Mouse (Mus musculus) kidney, postnatal 10 days (tissue): ENCODE results near the gene Capn15.

Experiments
- DNase-seq: peaks from one replicate; pipeline ENCODE4 v3.0.0; 2021; ENCODE audit warnings: mixed read lengths

The Capn15 gene

GRCm38 (mm10) chr17:25992274-25992673 lies 6.7 kb upstream of the Capn15 start:
- no peak for DNase-seq

DNA sequence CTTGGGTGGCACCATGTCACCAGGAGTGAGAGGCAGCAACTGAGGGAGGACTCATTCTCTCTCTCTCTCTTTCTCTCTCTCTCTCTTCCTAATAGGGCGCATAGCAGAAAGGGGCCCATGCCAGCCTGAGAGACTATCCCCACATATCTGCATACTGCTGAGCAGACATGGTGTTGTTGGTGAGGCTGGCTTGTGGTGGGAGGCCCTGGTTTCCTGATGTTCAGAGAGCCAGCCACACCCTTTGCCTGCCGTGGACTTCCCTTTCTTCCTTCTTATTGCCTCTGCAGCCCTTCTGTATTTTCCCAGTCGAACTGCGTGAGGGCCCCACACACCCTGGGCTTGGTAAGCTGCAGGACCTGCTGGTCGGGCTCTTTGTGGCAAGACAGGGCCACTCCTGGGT lies 4.7 kb upstream of the Capn15 start:
- no peak for DNase-seq

DNA sequence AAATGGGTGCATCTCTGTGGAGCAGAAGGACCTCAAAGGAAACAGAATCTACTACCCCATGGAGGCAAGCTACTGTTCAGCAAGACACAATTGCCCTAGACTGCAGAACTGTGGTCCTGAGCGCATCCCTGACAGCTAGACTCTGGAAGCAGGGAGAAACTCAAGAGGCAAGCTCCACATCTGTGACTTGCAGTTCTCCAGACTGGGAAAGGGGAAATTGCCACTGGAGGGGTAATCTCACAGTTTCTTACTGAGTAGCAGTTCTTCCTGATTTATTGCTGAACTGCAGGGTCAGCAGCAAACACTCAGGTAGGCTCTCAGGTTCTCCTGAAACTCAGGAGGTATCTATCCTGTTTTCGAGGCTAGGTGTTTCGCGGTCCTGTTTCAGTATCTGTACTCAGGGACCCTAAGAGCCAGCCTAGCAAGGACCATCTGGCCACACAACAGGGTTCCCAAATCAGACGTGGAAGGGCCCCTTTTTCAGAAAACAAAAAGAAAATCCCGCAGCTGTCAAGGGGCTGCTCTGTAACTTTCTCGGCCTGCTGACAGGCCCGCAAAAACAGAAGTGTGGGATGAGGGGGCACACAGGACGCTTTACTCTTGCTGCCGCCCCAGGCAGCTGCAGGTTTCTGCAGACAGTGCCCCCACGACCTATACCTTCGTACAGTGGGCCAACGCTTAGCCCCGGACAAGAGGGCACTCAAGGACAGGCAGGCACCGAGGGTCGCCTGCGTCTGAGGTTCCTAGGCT lies 865 bp downstream of the Capn15 start:
- no peak for DNase-seq

DNA sequence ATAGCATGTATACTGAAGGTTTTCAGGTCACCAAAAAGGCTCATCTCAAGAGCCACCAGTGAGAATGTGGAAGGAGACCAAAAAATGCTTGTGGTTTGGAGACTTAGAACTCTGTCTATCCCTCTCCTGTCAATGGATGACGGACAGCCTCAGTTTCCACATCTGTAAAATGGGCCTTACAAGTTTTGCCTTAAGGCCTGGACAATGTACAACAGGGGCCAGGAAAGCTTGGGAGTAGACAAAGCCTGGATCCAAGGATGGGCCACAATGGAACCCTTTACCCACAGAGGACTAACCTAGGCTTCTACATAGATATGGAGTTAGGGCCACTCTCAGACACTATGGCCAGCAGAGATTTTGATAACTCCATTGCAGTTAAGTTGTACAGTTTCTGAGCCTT lies 1.5 kb downstream of the Capn15 start:
- no peak for DNase-seq

DNA sequence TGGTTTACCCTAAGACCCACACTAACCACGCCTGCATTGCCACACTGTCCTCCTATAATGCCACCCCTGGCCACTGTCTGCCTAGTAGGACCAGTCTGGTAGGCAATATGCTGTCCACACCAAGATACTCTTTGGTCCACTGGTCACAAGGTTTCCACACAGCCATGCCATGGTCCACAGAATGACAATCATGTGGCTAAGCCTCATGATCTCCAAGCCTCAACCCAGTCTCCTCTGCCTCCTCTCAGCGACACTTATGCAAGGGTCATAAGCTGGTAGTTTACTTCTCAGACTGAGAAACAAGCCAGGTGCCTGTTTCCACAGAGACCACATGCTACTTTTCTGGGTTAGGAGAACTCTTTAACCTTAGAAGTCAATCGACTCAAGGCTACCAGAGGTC lies 2.7 kb downstream of the Capn15 start:
- no peak for DNase-seq

- DNase-seq = no peak
Measured at GRCm38 (mm10) chr17:25980854-25981253, 4.7 kb downstream of the Capn15 start.

- no peak for DNase-seq
Measured at GRCm38 (mm10) chr17:25979829-25980738, 5.5 kb downstream of the Capn15 start.

DNA sequence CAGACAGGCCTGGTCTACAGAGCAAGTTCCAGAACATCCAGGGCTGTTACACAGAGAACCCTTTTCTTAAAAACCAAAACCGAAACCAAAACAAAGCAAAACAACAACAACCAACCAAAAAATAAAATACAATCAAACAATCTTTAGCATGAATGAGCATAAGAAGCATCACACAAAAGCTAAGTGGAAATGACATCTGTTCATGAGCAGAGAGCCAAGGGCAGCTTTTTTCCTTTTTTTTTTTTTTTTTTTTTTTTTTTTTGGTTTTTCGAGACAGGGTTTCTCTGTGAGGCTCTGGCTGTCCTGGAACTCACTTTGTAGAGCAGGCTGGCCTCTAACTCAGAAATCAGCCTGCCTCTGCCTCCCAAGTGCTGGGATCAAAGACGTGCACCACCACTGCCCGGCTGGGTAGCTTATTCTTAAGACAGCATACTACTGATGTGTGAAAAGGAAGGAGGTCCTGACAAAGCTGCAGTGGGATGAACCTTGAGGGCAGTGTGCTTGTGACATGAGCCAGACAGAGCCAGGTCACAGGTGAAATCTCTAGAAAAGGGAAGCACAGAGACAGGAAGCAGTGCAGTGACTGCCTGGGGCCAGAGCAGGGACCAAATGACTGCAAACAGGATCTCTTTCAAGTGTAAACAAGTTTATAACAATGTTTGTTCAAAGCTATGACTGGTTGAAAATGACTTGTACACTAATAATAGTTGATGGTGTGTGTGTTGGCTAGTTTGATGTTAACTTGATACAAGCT lies 14.5 kb downstream of the Capn15 start:
- DNase-seq = no peak

- no peak for DNase-seq
Measured at GRCm38 (mm10) chr17:25970448-25970847, 15.1 kb downstream of the Capn15 start.

GRCm38 (mm10) chr17:25968176-25968575 lies 17.4 kb downstream of the Capn15 start:
- peak; percentile 59 for DNase-seq

GRCm38 (mm10) chr17:25967652-25968051 lies 17.9 kb downstream of the Capn15 start:
- peak; percentile 60 for DNase-seq

- no peak for DNase-seq
Measured at GRCm38 (mm10) chr17:25964271-25964670, 21.3 kb downstream of the Capn15 start.

- DNase-seq = no peak
Measured at GRCm38 (mm10) chr17:25962413-25962905, 23.1 kb downstream of the Capn15 start.

GRCm38 (mm10) chr17:25961566-25961965 lies 24.0 kb downstream of the Capn15 start:
- DNase-seq = no peak

GRCm38 (mm10) chr17:25959630-25960467 lies 25.7 kb downstream of the Capn15 start:
- no peak for DNase-seq

DNA sequence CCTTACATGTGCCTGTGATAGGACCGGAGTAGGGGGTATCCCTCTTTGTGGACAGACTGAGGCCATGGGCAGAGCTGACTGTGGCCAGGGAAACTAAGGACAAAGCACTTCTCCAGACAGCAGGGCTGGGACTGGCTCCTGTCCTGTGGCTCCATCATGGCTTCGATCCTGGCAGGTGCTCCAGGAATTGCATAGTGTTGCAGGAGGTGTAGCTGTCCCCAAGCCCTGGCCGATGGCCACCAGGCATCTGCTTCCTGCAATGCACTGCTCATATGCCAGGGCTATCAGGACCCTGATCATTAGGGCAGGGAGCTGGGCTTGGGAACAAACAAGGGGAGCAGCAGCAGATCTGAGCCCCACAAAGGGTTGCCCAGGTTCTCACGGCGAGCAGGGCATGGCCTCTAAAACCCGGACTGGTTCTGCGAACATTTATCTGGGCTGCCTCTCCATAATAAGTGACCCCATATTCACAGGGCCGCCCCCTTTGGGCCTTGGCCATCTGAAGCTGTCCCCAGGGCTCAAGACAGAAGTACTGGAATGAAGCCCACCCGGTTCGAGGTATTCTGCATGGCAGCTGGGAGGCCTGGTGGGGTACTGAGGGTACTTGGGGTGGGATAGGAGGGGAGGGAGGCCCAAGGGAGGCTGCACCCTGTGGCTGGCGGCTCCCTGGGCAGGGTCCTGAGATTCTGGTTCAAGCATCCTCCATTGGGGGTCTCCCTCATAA lies 26.7 kb downstream of the Capn15 start:
- DNase-seq = no peak

- DNase-seq = no peak
Measured at GRCm38 (mm10) chr17:25957586-25958051, 28.0 kb downstream of the Capn15 start.

DNA sequence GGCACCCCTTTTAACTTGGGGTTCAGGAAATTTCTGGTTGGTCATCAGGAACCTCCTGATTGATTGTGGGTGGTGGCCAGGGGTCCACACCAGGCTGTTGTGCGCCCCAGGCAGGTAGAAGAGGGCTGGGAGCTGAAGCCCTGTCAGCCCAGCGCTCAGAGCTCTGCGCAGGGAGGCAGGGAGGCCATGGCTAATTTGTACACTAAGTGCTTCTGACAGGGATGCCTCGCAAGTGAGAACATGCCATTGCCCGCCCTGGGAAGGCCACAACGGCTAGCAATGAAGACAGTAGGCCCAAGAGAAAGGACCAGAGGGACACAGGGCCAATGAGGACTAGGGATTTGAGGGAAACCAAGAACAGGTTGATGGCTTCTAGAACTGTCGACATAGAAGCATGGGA lies 29.0 kb downstream of the Capn15 start:
- DNase-seq = no peak

DNA sequence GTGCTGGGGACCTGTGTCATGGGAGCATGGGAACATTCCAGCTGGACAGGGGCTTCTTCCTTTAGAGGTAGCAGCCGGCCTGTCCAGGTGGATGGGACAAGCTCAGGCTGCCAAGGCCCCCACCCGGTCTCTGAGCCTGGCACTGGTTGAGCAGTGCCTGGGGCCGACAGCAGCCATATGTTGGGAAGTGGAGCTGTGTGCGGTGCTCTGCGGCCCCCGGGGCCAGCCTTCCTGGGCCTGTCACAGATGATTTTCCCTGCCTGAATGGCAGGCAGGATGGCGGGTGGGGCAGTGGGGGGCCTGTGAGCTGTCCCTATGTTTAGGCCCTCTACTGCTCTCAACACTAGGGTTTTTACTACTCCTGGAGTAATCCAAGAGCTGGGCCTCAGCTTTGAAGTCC lies 29.4 kb downstream of the Capn15 start:
- DNase-seq = no peak

DNA sequence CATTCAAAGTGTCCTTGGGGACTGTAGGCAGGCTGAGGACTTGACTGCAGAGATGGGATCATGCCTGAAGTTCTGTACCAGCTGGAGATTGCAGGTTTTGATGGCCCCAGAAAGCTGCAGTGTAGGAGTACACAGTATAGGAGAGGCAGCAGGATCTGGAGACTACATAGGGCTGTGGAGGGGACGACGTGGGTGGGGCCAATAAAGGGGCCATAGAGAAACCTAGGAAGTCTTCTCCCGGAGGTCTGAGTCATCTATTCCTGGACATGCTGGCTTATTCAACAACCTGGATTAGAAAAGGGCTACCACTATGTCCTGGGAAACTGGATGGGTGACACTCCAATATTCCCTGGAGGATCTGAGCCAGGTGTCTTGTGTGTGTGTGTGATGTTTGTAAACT lies 29.9 kb downstream of the Capn15 start:
- no peak for DNase-seq

DNA sequence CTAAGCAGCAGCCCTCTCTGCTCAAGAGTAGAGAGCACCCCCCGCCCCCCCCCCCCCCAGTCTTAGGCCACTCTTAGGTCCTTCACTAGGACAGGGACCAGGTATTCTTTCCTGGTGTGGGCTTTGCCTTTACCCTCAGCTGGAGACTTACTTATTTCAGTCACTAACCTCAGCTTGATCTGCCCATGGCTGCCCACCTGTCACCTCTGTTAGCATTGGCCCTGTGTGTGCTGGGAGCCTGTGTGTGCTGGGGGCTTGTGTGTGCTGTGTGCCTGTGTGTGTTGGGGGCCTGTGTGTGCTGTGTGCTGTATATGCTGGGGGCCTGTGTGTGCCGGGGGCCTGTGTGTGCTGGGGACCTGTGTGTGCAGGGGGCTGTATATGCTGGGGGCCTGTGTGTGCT lies 30.9 kb downstream of the Capn15 start:
- no peak for DNase-seq
